Mouse (Mus musculus): ENCODE measurements around the gene Actn3.

Actn3 gene

DNA sequence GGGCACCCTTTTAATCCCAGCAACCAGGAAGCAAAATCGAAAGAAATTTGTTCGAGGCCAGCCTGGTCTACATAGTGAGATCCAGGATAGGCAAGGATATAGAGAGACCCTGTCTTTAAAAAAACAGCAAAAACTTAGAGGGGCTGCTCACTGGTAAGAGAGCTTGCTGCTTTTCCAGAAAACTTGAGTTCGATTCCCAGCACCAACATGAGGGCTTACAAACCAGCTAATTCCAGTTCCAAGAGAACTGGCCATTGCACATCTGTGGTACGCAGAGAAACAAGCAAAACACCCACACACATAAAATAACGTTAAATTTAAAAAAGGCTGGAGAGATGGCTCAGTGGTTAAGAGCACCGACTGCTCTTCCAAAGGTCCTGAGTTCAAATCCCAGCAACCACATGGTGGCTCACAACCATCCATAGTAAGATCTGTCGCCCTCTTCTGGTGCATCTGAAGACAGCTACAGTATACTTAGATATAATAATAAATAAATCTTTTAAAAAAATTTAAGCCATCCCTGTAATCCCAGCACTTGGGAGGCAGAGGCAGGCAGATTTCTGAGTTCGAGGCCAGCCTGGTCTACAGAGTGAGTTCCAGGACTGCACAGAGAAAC, 65.3 kb downstream of the Actn3 start:
- 77% methylated on average over 8 of the region's 8 CpGs for WGBS

DNA sequence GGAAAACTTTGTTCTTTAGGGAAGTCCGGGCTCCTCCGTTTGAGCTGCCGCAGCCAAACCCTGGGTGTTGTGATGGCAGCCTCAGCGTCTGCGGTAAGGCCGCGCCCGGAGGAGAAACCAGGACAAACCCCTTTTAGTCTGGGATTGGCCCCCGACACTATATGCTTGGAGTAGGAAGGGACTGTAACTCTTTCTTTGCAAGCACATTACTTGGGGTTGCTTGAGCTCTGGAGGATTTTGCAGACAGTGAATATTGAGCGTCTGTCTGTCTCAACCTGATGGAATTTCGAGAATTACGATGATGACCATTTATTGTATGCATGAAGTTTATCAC, 65.8 kb downstream of the Actn3 start:
- WGBS, result 1% methylated on average over 12 of the region's 12 CpGs
